Mouse (Mus musculus) adrenal gland, adult 10 weeks (tissue): ENCODE data around the gene Ncf2. TPM values are rescaled to one million over a fixed set of nuclear protein-coding genes. Genes with fewer than 3 reads are reported as not detected.

ENCODE experiments used
- polyA plus RNA-seq: library from polyadenylated mRNA; stranded (reverse); fragments of 350-450 nt; fragmentation: Illumina TruSeq; extraction: RNeasy Lipid Tissue Mini Kit (QIAGEN cat#74804); gene quantifications from one replicate; pipeline ENCODE4 v1.2.3, GENCODE M21; 2014; ENCODE audit warnings: low read depth, low replicate concordance

Gene Ncf2
- polyA plus RNA-seq: 4.8 TPM

GRCm38 (mm10) chr1:152799897-152800296, at the start of gene Ncf2:
Gene Ncf2, plus strand, starts transcription at chr1:152800194.

GRCm38 (mm10) chr1:152750312-152750965, 49.6 kb upstream of the Ncf2 start, which contains the start of gene Apobec4:
Gene Apobec4, plus strand, starts transcription at chr1:152750551.

GRCm38 (mm10) chr1:152766032-152766772, 33.8 kb upstream of the Ncf2 start, which contains the start of the genes Rgl1 and Arpc5:
Gene Rgl1, minus strand, starts transcription at chr1:152766351.
Gene Arpc5, plus strand, starts transcription at chr1:152766542.

Other genes with a start within 250 kb of the Ncf2 start
- not detected for gene Apobec4, start 49.6 kb upstream of the Ncf2 start, polyA plus RNA-seq
- 14.4 TPM for gene Rgl1, start 33.8 kb upstream of the Ncf2 start, polyA plus RNA-seq
- gene Arpc5, start 33.7 kb upstream of the Ncf2 start, polyA plus RNA-seq: 294 TPM
- 45.7 TPM for gene Smg7, start 102.5 kb downstream of the Ncf2 start, polyA plus RNA-seq
- 0.47 TPM for gene Nmnat2, start 154.8 kb downstream of the Ncf2 start, polyA plus RNA-seq